Mouse (Mus musculus) thymus, postnatal 10 days (tissue): ENCODE measurements around the gene Rapgefl1.

Source experiments
- DNase-seq, 2 experiments: peaks; one replicate each; pipeline ENCODE4 v3.0.0; 2021; ENCODE audit warnings: low spot score in 2 of 2

The Rapgefl1 gene

GRCm38 (mm10) chr11:98836651-98837141, at the start of gene Rapgefl1:
Gene Rapgefl1 (plus strand): TSS chr11:98836785.
- peak; percentile 66 to 78 for DNase-seq

GRCm38 (mm10) chr11:98787229-98787628, 49.4 kb upstream of the Rapgefl1 start:
- no peak for DNase-seq

GRCm38 (mm10) chr11:98787691-98788090, 48.9 kb upstream of the Rapgefl1 start:
- DNase-seq = no peak

- no peak for DNase-seq
These were observed 48.4 kb upstream of the Rapgefl1 start for GRCm38 (mm10) chr11:98788139-98788538.

- DNase-seq = peak; percentile 83 to 85
These were observed 47.9 kb upstream of the Rapgefl1 start for GRCm38 (mm10) chr11:98788550-98789218.

- no peak for DNase-seq
These were observed 47.3 kb upstream of the Rapgefl1 start for GRCm38 (mm10) chr11:98789219-98789807.

- no peak for DNase-seq
These were observed 46.8 kb upstream of the Rapgefl1 start for GRCm38 (mm10) chr11:98789824-98790223.

GRCm38 (mm10) chr11:98790631-98791205, 45.9 kb upstream of the Rapgefl1 start:
- DNase-seq = no peak

GRCm38 (mm10) chr11:98791448-98791847, 45.1 kb upstream of the Rapgefl1 start:
- DNase-seq = no peak

- no peak for DNase-seq
These were observed 44.5 kb upstream of the Rapgefl1 start for GRCm38 (mm10) chr11:98792081-98792480.

- peak in 1 of 2 experiments; percentile 35 for DNase-seq
These were observed 42.0 kb upstream of the Rapgefl1 start for GRCm38 (mm10) chr11:98794469-98795014.

- peak; percentile 86 to 87 for DNase-seq
These were observed 41.4 kb upstream of the Rapgefl1 start, which contains the start of gene Msl1 for GRCm38 (mm10) chr11:98795015-98795713. Gene Msl1 (plus strand): TSS chr11:98795516.

- DNase-seq = peak; percentile 36 to 58
These were observed 40.7 kb upstream of the Rapgefl1 start for GRCm38 (mm10) chr11:98795714-98796514.

GRCm38 (mm10) chr11:98796515-98797216, 39.9 kb upstream of the Rapgefl1 start:
- peak; percentile 60 to 68 for DNase-seq

GRCm38 (mm10) chr11:98797306-98797705, 39.3 kb upstream of the Rapgefl1 start:
- no peak for DNase-seq

- no peak for DNase-seq
These were observed 38.7 kb upstream of the Rapgefl1 start for GRCm38 (mm10) chr11:98797909-98798308.

GRCm38 (mm10) chr11:98804605-98805004, 32.0 kb upstream of the Rapgefl1 start, which contains the start of gene Casc3:
Gene Casc3 (plus strand): TSS chr11:98804905.
- no peak for DNase-seq

- no peak for DNase-seq
These were observed 28.2 kb upstream of the Rapgefl1 start for GRCm38 (mm10) chr11:98808417-98808816.

GRCm38 (mm10) chr11:98809457-98810290, 26.9 kb upstream of the Rapgefl1 start:
- peak; percentile 97 to 98 for DNase-seq
